Mouse (Mus musculus) ES-CJ7 (cell line): ENCODE results near the gene Slc47a1.
"Not testable (repeated sequence)": the region's sequence is repeated elsewhere in the genome, so short reads cannot be mapped to it uniquely, and the experiment has no call there.

Source experiments
- DNase-seq: peaks from one replicate; pipeline ENCODE4 v3.0.0; 2011; ENCODE audit warnings: low read depth, low spot score

The Slc47a1 gene

DNA sequence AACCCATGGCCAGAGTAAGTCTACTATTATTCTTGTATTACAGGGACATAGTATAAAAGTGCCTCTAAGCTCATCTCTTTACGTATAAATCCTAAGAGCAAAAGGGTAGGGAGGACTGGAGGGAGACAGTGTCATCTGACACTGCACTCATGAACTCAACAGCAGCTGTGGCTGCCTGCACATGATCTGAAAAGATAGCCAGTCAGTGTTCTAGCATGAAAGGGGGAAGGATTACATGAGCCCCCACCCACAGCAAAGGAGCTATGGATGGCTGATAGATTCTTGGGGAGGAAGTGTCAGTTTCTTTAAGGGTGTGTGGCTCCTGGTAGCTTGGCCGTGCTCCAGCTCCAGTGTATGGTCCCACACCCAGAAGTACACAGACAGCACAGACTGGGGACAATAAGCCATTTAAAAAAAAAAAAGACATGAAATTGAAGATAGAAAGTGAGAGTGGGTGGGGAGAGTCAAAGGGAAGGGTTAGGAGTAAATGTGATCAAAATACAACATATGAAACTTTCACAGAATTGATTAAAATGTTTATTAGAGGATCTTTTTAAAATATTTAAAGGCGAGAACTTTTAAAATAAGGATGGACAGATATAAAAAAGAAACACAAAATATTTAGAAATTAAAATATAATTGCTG, 58.1 kb downstream of the Slc47a1 start:
- DNase-seq: no peak

DNA sequence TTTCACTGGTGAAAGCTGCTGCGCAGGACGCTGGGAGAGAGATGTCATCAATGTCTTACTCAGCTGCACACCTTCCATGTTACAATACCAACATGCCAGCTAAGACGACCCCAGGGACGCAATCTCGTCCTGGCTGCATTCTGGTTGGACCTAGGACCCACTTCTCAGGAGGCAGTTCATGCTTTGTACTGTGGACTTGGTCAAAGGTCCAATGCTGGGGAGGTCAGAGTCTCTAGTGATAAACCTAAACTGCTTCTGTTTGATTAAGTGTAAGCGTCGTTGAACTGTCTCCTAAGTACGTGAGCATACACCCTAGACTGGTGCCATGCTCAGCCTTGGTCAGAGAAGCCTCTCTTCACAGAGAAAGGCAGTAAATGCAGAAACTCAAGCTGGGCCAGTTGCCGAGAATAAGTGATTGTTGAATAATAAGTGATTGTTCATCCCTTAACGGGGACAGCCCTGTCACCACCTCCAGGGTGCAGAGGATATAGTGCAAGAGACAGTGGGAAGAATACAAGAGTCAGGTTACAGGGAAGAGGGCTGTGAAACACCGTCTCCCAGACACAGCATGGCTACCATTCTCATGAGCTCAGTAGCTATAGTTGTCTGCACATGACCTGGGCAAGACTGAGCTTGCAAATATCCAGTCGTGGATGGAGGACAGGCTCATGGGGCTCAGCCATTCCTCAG, 58.8 kb downstream of the Slc47a1 start:
- DNase-seq: no peak

DNA sequence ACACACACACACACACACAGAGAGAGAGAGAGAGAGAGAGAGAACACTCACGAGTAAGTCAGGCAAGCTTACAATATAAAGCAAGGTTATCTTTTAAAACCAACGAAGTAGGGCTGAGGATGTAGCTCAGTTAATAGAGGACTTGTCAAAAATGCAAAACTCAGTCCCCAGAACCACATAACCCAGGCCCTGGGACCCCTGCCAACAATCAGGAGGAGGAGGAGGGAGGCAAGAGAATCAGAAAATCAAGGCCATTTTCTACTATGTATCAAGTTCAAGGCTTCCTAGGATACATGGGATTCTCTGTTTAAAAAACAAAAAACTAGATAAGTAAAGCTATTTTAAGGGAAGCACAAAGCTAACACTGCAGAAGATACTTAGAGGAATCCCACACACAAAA, 61.3 kb downstream of the Slc47a1 start:
- no peak for DNase-seq

DNA sequence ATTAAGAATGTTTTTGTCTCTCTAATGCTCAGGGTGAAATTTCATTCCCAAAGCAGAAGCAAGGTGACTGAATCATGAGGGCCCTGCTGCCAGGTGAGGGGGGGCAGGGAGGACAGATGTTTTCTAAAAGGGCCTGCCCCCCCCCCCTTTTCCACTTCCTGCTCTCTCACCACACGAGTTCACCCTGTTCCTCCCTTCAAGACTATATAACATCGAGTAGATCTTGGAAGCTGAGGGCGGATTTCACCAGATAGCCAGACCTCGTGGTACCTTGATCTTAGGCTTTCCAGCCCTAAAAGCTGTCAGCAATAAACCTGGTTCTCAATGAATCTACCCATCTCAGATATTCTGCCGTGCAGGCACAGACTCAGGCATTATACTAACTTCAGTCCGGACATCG, 67.8 kb downstream of the Slc47a1 start:
- DNase-seq: no peak

DNA sequence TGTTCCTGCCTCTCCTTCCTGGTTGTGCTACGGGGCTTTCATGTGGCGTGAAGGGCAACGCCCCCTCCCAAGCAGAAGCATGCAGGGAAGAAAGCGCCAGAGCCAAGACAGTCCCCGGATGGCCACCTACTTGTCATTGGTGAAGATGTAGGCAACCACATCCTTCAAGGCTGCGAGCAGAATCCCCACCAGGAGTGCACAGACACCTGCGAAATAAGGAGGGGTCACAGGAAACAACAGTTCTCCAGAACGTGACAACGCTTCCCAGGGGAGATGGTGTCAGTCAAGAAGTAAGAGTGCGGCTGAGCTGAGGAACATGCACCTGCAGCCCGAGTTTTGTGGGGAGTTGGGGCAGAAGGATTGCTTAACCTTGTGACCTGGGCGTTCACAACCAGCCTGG, 68.3 kb downstream of the Slc47a1 start:
- DNase-seq: no peak

DNA sequence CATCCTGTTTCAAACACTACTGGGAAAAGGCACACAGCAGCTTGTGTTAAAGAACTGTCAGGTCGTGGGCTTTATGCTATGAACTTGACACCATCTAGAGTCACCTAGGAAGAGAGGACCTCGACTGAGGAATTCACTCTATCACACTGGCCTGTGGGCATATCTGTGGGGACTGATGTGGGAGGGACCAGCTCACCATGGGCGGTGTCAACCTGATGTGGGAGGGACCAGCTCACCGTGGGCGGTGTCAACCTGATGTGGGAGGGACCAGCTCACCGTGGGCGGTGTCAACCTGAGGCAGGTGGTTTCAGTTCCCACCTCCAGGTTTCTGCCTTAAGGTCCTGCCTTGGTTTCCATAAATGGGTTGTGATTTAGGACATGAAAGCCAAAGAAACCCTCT, 70.3 kb downstream of the Slc47a1 start:
- peak; percentile 52 for DNase-seq

DNA sequence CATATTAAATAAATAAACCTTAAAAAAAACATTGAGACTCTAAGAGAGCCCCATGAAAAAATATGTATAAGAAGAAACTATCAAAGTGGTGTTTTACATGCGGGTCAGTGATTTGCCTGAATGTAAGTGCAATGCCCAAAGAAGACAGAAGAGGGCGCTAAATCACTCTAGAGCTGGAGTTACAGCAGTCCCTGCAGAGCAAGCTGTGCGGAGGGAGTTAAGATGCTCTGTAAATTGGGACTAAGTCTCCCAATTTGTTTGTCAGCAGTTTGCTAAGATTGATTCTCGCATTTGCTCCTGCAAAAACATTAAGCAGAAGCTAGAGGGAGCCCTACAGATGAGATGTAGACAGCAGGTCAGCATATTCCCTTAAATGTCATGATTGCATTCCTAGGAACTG, 72.8 kb downstream of the Slc47a1 start:
- peak; percentile 65 for DNase-seq

DNA sequence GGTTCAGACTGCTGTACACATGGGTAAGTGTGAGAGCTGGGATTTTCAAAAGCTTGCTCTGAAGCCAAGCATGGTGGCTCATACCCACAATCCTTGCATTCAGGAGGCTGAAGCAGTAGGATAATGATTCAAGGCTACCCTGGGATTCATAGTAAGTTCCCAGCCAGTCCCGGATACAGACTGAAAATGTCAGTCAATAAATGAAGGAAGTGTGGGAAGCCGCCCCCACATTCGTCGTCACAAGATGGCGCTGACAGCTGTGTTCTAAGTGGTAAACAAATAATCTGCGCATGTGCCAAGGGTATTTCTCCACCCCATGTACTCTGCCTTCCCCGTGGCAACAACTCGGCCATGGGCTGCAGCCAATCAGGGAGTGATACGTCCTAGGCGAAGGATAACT, 73.6 kb downstream of the Slc47a1 start:
- not testable (repeated sequence) for DNase-seq

DNA sequence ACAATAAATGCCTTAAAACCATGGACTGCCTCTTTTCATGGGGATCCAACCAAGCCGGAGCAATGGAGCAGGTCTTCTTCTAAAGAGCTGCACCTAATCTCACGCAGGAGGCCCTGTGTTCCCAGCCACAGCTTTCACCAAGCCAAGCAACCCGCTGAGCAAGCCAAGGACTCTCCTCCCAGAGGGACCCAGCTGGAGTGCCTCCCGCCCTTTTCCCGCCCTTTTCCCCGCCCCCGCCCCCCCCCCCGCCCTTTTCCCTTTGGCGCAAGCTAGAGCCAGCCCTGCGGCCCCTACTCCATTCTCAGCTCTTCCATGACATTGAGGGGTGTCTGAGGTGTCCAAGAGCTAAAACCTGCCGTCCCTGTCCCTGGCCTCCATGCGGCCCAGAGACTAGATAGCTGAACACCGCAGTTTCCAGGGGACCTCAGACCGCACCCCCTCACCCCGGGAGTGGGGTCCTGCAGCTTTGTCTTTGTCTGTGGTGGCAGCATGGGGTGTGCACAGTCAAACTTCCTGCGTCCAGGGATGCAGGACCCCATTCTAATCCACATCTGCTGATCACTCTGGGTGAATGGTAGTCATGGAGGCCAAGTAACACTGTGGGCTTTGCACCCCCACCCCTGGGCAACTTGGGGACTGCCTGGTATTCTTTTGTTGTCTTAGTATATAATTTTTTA, 77.3 kb downstream of the Slc47a1 start:
- peak; percentile 41 for DNase-seq

DNA sequence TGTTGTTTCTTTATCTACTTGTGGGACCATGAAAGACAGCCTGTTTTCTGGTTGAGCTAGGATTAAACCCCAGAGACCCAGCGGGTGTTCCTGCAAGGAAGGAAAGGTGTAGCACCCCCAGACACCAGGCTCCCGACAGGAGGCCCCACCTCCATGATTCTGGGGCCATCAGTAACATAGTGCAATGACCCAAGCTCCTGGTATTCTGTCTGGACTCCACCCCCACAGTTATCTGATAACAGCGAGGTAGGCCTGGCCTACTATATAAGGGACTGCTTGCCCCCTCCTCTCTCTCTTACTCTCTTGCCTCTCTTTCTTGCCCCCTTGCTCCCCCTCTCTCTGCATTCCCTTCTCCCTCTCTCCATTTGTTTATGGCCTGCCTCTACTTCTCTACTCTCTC, 77.9 kb downstream of the Slc47a1 start:
- no peak for DNase-seq

DNA sequence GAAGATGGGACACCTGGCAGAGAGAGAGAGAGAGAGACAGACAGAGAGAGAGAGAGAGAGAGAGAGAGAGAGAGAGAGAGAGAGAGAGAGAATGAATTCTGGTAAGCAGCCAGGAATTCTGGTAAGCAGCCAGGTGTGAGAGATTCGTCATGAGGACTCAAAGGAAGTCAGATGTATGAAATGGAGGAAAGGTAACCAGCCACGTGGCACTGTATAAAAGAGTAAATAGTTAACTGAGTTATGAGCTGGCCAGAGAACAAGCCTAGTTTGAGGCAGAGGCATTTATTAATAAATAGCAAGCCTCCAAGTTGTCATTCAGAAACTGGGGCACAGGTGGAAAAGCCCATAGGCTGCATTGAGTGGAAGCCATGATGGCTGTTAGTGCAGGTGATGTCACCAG, 80.2 kb downstream of the Slc47a1 start:
- no peak for DNase-seq

DNA sequence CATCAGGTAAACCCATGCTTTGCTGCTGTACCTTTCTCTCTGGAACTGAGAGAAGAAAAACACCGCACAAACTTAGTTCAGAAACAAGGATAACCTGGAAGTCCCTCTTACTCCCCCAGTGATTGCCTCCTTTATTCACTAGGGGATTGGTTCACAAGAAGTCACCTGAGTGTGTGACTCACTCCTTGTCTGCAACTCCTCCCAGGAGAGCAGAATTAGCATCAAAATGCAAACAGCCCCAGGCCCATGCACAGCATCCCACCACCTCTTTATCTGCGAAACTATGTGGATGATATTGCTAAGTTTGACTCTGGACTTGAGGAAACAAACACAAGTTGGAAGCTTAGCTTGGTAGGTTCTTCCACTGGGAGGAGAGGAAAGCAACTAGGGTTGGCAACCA, 80.8 kb downstream of the Slc47a1 start:
- DNase-seq: peak; percentile 81

DNA sequence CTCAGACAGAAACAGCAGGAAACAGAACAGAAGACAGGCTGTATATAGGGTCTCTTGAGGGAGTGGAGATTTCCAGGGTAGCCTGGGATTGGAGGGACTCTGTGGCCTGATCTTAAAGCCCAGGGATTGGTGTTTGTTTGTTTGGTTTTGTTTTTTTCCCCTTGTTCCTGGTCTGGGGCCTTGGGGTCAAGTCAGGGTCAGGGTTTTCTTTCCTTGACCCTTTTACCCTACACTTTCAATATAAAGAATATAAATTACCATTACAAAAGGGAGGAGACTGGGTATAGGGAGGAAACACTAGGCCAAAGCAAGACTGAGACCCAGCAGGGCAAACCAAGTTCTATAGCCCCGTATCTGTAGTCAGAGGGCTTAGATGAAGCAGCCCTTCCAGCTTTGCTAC, 81.6 kb downstream of the Slc47a1 start:
- peak; percentile 85 for DNase-seq

DNA sequence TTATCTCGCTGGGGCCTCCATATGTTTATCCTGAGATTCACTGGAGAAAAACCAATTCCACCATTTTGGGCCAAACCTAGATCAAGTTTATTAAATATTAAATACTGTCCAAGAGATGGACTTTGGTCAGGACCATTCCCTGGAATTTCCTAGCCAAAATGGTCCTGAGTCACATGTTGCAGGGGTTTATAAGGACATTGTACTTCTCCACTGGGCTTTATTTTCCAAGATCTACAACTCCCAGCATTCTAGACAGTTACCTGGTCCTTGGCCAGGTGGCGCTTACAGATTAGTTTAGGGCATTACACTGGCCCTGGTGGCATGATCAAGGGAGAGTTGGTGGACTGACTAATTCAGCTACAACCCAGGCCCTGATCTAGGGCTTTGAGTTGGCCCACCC, 82.6 kb downstream of the Slc47a1 start:
- no peak for DNase-seq

DNA sequence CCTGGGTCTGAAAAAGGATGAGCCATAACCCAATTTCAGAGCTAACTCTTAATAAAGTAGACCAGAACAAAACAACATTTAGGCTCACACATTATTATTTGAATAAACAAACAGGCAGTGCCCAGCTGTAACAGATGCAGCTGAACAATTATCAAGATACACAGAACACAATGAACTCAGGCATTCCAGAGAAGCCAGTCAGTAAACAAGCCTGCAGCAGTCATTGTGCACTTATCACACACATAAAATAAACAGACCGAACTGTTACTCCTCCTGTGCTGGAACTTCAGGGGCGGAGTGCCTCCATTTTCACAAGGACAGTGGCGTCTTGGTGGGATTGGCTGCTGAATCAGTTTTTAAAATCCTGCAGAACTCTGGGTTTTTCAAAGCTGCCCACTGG, 83.7 kb downstream of the Slc47a1 start:
- no peak for DNase-seq
